Mouse (Mus musculus) midbrain, postnatal 0 days (tissue): ENCODE data around the gene Rbp7. TPM values are rescaled to one million over a fixed set of nuclear protein-coding genes. Genes with fewer than 3 reads are reported as not detected.

ENCODE experiments used
- ATAC-seq: fragments of 200-750 bp; cut with Nextera tagmentation; 2 replicates; pipeline ENCODE4 v1.8.0; 2017; ENCODE audit warnings: moderate number of reproducible peaks, mild to moderate bottlenecking, moderate TSS enrichment, moderate library complexity; ENCODE audit not compliant: low FRiP score
- DNase-seq: peaks from one replicate; pipeline ENCODE4 v3.0.0-alpha.2; 2015; ENCODE audit warnings: low spot score
- H3K27ac ChIP-seq: fragments of 300-500 bp; sonication (generic); 2 replicates; pipeline ENCODE4 v1.5.1; 2014; ENCODE audit warnings: low read depth, mild to moderate bottlenecking, low read length, mixed read lengths
- H3K27me3 ChIP-seq: fragments of 300-500 bp; sonication (generic); 2 replicates; pipeline ENCODE4 v1.6.1; 2014; ENCODE audit warnings: low read length, control low read depth, mixed read lengths; ENCODE audit not compliant: insufficient read depth
- H3K36me3 ChIP-seq: fragments of 300-500 bp; sonication (generic); 2 replicates; pipeline ENCODE4 v1.6.1; 2014; ENCODE audit warnings: low read length, control low read depth, mixed read lengths; ENCODE audit not compliant: insufficient read depth
- H3K4me1 ChIP-seq: fragments of 300-500 bp; sonication (generic); 2 replicates; pipeline ENCODE4 v1.6.1; 2014; ENCODE audit warnings: mild to moderate bottlenecking, control low read depth, antibody characterized with exemption, low read length, mixed read lengths; ENCODE audit not compliant: insufficient read depth
- H3K4me2 ChIP-seq: fragments of 300-500 bp; sonication (generic); 2 replicates; pipeline ENCODE4 v1.6.1; 2014; ENCODE audit warnings: low read depth, mild to moderate bottlenecking, low read length, mixed read lengths; ENCODE audit not compliant: poor library complexity, severe bottlenecking
- H3K4me3 ChIP-seq: fragments of 300-500 bp; sonication (generic); 2 replicates; pipeline ENCODE4 v1.5.1; 2014; ENCODE audit warnings: low read depth, mild to moderate bottlenecking, low read length, moderate library complexity
- H3K9ac ChIP-seq: fragments of 300-500 bp; sonication (generic); replicated peaks from 2 replicates; pipeline ENCODE4 v1.6.1; 2014; ENCODE audit warnings: mild to moderate bottlenecking, low read length, moderate library complexity, mixed read lengths; ENCODE audit not compliant: poor library complexity, severe bottlenecking
- H3K9me3 ChIP-seq: fragments of 300-500 bp; sonication (generic); 2 replicates; pipeline ENCODE4 v1.6.1; 2016; ENCODE audit warnings: low read length, control low read depth
- CTCF ChIP-seq: IDR thresholded peaks from 2 replicates; pipeline ENCODE4 v1.5.1; 2016; ENCODE audit warnings: antibody characterized with exemption, mild to moderate bottlenecking
- WGBS: fragments of 180-500 bp; shearing (Covaris S2); extraction: QIAGEN DNeasy Blood & Tissue Kit; methylation state at CpG from one replicate; pipeline ENCODE4 v1.1.7; 2014; 5-methylcytosine and 5-hydroxymethylcytosine counted together
- polyA plus RNA-seq: library from polyadenylated mRNA; unstranded; fragments of >200 nt; fragmentation: Nextera tagmentation; extraction: Ambion mirVana; gene quantifications from 2 replicates; pipeline ENCODE4 v1.2.1, GENCODE M21; 2015
- total RNA-seq: library from RNA; depleted of rRNA; stranded (reverse); fragments of >200 nt; gene quantifications from 2 replicates; pipeline ENCODE4 v1.2.3, GENCODE M21; 2014

Rbp7 gene
- total and polyA plus RNA-seq, 2 experiments from 2014 or later = 0.44 TPM; not detected in 1

- no peak overlapping the region for H3K4me2 ChIP-seq
- DNase-seq (peak; percentile 19), ATAC-seq (no peak)
- H3K9ac ChIP-seq = no peak overlapping the region
- H3K36me3 ChIP-seq = no peaks in the 10 kb centered on the region
- H3K27ac ChIP-seq = no peak overlapping the region
- WGBS = 92% methylated on average over 4 of the region's 4 CpGs
- H3K27me3 ChIP-seq = no peaks in the 10 kb centered on the region
- TF ChIP-seq CTCF = peak; percentile 60
- H3K4me1 ChIP-seq = no peaks in the 10 kb centered on the region
- no peaks in the 10 kb centered on the region for H3K9me3 ChIP-seq
- no peak overlapping the region for H3K4me3 ChIP-seq
Measured at GRCm38 (mm10) chr4:149453656-149454055, 1.1 kb downstream of the Rbp7 start.

- DNase-seq (no peak), ATAC-seq (no peak)
- no peaks in the 10 kb centered on the region for H3K9me3 ChIP-seq
- H3K36me3 ChIP-seq = no peaks in the 10 kb centered on the region
- H3K9ac ChIP-seq = no peak overlapping the region
- H3K27me3 ChIP-seq = no peaks in the 10 kb centered on the region
- TF ChIP-seq CTCF = no peak
- no peak overlapping the region for H3K27ac ChIP-seq
- H3K4me2 ChIP-seq = no peak overlapping the region
- no peaks in the 10 kb centered on the region for H3K4me1 ChIP-seq
- H3K4me3 ChIP-seq = no peak overlapping the region
- WGBS = 90% methylated on average over 3 of the region's 3 CpGs
Measured at GRCm38 (mm10) chr4:149450636-149451035, 4.1 kb downstream of the Rbp7 start.

GRCm38 (mm10) chr4:149446309-149446708, 8.5 kb downstream of the Rbp7 start:
- no peak for TF ChIP-seq CTCF
- WGBS = 32% methylated on average over 1 of the region's 1 CpGs
- H3K4me2 ChIP-seq = peak overlapping the region; percentile 54; the same call in 1 of the 2 replicates
- DNase-seq = no peak
- no peaks in the 10 kb centered on the region for H3K9me3 ChIP-seq
- H3K4me1 ChIP-seq = no peaks in the 10 kb centered on the region
- no peak overlapping the region for H3K4me3 ChIP-seq
- ATAC-seq = no peak
- H3K9ac ChIP-seq = no peak overlapping the region
- H3K36me3 ChIP-seq = no peaks in the 10 kb centered on the region
- peak overlapping the region; percentile 89 for H3K27ac ChIP-seq
- H3K27me3 ChIP-seq = no peaks in the 10 kb centered on the region

- H3K36me3 ChIP-seq = no peaks in the 10 kb centered on the region
- no peaks in the 10 kb centered on the region for H3K4me1 ChIP-seq
- 2% methylated on average over 11 of the region's 11 CpGs for WGBS
- TF ChIP-seq CTCF = no peak
- no peaks in the 10 kb centered on the region for H3K27me3 ChIP-seq
- H3K9ac ChIP-seq = 0 out of 2 replicates have a peak overlapping the region, but pooled peaks have one; percentile 65
- DNase-seq (peak; percentile 75), ATAC-seq (peak; percentile 75)
- H3K9me3 ChIP-seq = no peaks in the 10 kb centered on the region
- peak overlapping the region; percentile 33; the same call in 1 of the 2 replicates for H3K4me3 ChIP-seq
- peak overlapping the region; percentile 89 for H3K27ac ChIP-seq
- H3K4me2 ChIP-seq = peak overlapping the region; percentile 54
Measured at GRCm38 (mm10) chr4:149445868-149446267, 8.9 kb downstream of the Rbp7 start.

- Histone ChIP-seq H3K4me2 (peak overlapping the region; percentile 54), H3K9me3 (no peaks in the 10 kb centered on the region), H3K27me3 (no peaks in the 10 kb centered on the region), H3K9ac (peak overlapping the region; percentile 65), H3K36me3 (no peaks in the 10 kb centered on the region), H3K4me3 (peak overlapping the region; percentile 33), H3K27ac (peak overlapping the region; percentile 89), H3K4me1 (no peaks in the 10 kb centered on the region)
- DNase-seq (peak; percentile 97), ATAC-seq (peak; percentile 96)
- WGBS = under 1% methylated on average over 36 of the region's 36 CpGs
- peak; percentile 98 for TF ChIP-seq CTCF
Measured at GRCm38 (mm10) chr4:149444964-149445701, 9.6 kb downstream of the Rbp7 start.

GRCm38 (mm10) chr4:149444465-149444864, 10.3 kb downstream of the Rbp7 start:
- ATAC-seq (no peak), DNase-seq (no peak)
- Histone ChIP-seq H3K27ac (peak overlapping the region; percentile 89), H3K4me1 (no peaks in the 10 kb centered on the region), H3K36me3 (no peaks in the 10 kb centered on the region), H3K4me2 (peak overlapping the region; percentile 54), H3K9ac (no peak overlapping the region), H3K9me3 (no peaks in the 10 kb centered on the region), H3K4me3 (peak overlapping the region; percentile 33; the same call in 1 of the 2 replicates), H3K27me3 (no peaks in the 10 kb centered on the region)
- TF ChIP-seq CTCF = no peak
- WGBS = 70% methylated on average over 1 of the region's 1 CpGs
